Mouse (Mus musculus) liver, embryonic 14.5 days (tissue): ENCODE data around the gene Gm37240. TPM values are rescaled to one million over a fixed set of nuclear protein-coding genes. Genes with fewer than 3 reads are reported as not detected.
"Not testable (repeated sequence)": the region's sequence is repeated elsewhere in the genome, so short reads cannot be mapped to it uniquely, and the experiment has no call there.

Experiments used
- ATAC-seq: fragments of 200-750 bp; cut with Nextera tagmentation; 2 replicates; pipeline ENCODE4 v1.8.0; 2017; ENCODE audit warnings: moderate number of reproducible peaks, mild to moderate bottlenecking, moderate library complexity; ENCODE audit not compliant: insufficient read depth
- DNase-seq, 3 experiments: peaks; one replicate each; pipeline ENCODE4 v3.0.0-alpha.2; 2012 to 2013; ENCODE audit warnings: low read depth in 3 of 3, low spot score in 3 of 3
- H3K27ac ChIP-seq: fragments of 300-500 bp; sonication (generic); 2 replicates; pipeline ENCODE4 v1.5.1; 2014; ENCODE audit warnings: moderate library complexity, mild to moderate bottlenecking, control low read depth, inconsistent platforms
- H3K27me3 ChIP-seq: fragments of 300-500 bp; sonication (generic); 2 replicates; pipeline ENCODE4 v1.6.1; 2014; ENCODE audit warnings: mild to moderate bottlenecking, low read length, moderate library complexity; ENCODE audit not compliant: control insufficient read depth, insufficient read depth
- H3K36me3 ChIP-seq: fragments of 300-500 bp; sonication (generic); replicated peaks from 2 replicates; pipeline ENCODE4 v1.6.1; 2014; ENCODE audit warnings: low read depth; ENCODE audit not compliant: control insufficient read depth, insufficient read depth
- H3K4me1 ChIP-seq, 2 experiments: fragments of 200-500 bp in 1 of 2; fragments of 300-500 bp in 1 of 2; sonication (generic) in 1 of 2; replicated peaks; 2 replicates each; pipeline ENCODE4 v1.6.1; 2012 to 2014; ENCODE audit warnings: antibody characterized with exemption in 1 of 2, inconsistent platforms in 1 of 2, low read length in 1 of 2; ENCODE audit not compliant: control insufficient read depth in 2 of 2, insufficient read depth in 2 of 2
- H3K4me2 ChIP-seq: fragments of 300-500 bp; sonication (generic); 2 replicates; pipeline ENCODE4 v1.6.1; 2014; ENCODE audit warnings: low read depth, mild to moderate bottlenecking, control low read depth, moderate library complexity
- H3K4me3 ChIP-seq, 2 experiments: fragments of 200-500 bp in 1 of 2; fragments of 300-500 bp in 1 of 2; sonication (generic) in 1 of 2; 2 replicates each; pipeline ENCODE4 v1.5.1; 2012 to 2014; ENCODE audit warnings: low read depth in 2 of 2, low read length in 2 of 2, mild to moderate bottlenecking in 2 of 2, control low read depth in 1 of 2, inconsistent platforms in 1 of 2, moderate library complexity in 1 of 2; ENCODE audit not compliant: insufficient read depth in 1 of 2
- H3K9ac ChIP-seq: fragments of 300-500 bp; sonication (generic); replicated peaks from 2 replicates; pipeline ENCODE4 v1.6.1; 2014; ENCODE audit warnings: mild to moderate bottlenecking, control low read depth, moderate library complexity
- H3K9me3 ChIP-seq: fragments of 300-500 bp; sonication (generic); 2 replicates; pipeline ENCODE4 v1.6.1; 2016; ENCODE audit warnings: low read length, mixed read lengths; ENCODE audit not compliant: control insufficient read depth
- CTCF ChIP-seq: IDR thresholded peaks from 2 replicates; pipeline ENCODE4 v1.5.1; 2016; ENCODE audit warnings: antibody characterized with exemption, low read depth, control low read depth
- EP300 ChIP-seq: IDR thresholded peaks from 2 replicates; pipeline ENCODE4 v1.6.1; 2016; ENCODE audit warnings: antibody characterized with exemption, low read depth
- WGBS: fragments of 180-500 bp; shearing (Covaris S2); extraction: QIAGEN DNeasy Blood & Tissue Kit; methylation state at CpG from one replicate; pipeline ENCODE4 v1.1.7; 2014; ENCODE audit not compliant: insufficient replicate concordance; 5-methylcytosine and 5-hydroxymethylcytosine counted together
- polyA plus RNA-seq, 2 experiments: library from polyadenylated mRNA; depleted of rRNA in 1 of 2; stranded (reverse) in 1 of 2; unstranded in 1 of 2; fragments of >200 nt; fragmentation: Nextera tagmentation in 1 of 2; extraction: Ambion mirVana in 1 of 2; gene quantifications; 2 replicates each; pipeline versions ENCODE4 v1.2.1 to v1.2.3; 2012 to 2014

Gene Gm37240
- polyA plus RNA-seq, 2 experiments: 0.03 to 0.30 TPM

DNA sequence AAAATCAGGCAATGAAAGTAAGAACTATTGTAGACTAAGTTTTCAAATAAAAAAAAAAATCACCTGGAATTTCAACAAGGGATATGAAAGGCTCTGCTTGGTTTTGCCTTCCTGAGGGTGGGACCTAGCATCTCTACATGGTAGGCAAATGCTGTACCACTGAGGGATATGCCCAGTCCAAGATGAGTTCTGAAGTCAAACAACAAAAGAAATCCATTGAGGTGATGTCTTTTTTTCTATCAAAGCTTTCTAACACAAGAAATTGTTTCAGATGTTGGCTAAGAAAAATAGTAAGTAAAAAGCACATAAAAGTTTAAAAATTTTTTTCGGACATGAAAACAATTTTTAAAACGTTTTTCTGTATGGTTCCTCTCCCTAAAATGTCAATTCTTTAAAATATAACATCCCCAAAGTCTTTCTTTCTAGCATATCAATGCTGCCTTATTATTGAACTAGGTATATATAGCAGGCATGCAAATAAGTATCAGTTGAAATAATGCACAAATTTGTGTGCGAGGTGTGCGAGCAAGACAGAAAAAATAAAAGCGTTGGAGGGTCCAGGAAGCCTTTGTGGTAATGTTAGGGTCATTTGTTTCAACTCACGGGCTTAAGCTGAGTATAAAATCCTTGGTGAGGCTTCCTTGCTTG lies 314.0 kb downstream of the Gm37240 start:
- 0 out of 2 replicates have a peak, but pooled peaks have one; percentile 0 for TF ChIP-seq EP300
- no peak for TF ChIP-seq CTCF
- ATAC-seq: peak; percentile 9
- Histone ChIP-seq H3K9me3 (no peaks in the 10 kb centered on the region), H3K4me2 (peak overlapping the region; percentile 68), H3K27me3 (no peaks in the 10 kb centered on the region), H3K4me3 (peak overlapping the region; percentile 58 to 93), H3K36me3 (no peaks in the 10 kb centered on the region), H3K9ac (peak overlapping the region; percentile 61), H3K27ac (no peak overlapping the region), H3K4me1 (peaks cover 3 to 7% of the 10 kb centered on the region in 2 experiments; a peak in 3 of 4 replicates)
- no peak for DNase-seq
- WGBS: 19% methylated on average over 6 of the region's 6 CpGs

DNA sequence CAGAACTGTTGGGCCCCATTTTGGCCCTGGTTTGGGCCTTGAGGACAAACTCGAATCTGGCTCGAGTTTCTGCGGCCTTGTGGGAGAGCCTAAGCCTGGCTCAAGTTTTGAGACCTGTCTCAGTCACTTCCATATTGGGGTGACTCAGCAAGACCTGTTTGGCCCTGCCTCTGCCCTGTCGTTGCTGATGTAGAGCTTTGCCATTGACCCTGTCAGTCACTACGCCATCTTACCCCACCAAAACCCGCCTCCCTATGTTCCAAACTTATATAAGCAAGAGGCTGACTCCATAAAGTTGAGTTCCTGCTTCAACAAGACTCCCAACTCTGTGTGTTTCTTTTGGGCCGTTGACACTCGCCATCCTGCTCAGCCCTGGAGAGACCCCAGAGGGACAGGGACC lies 314.8 kb downstream of the Gm37240 start:
- not testable (repeated sequence) for H3K36me3 ChIP-seq, H3K27me3 ChIP-seq, H3K4me3 ChIP-seq, ATAC-seq, H3K4me1 ChIP-seq, H3K9ac ChIP-seq, H3K9me3 ChIP-seq, DNase-seq, H3K27ac ChIP-seq
- peak overlapping the region; percentile 68; the same call in 1 of the 2 replicates for H3K4me2 ChIP-seq
- 76% methylated on average over 8 of the region's 8 CpGs for WGBS

DNA sequence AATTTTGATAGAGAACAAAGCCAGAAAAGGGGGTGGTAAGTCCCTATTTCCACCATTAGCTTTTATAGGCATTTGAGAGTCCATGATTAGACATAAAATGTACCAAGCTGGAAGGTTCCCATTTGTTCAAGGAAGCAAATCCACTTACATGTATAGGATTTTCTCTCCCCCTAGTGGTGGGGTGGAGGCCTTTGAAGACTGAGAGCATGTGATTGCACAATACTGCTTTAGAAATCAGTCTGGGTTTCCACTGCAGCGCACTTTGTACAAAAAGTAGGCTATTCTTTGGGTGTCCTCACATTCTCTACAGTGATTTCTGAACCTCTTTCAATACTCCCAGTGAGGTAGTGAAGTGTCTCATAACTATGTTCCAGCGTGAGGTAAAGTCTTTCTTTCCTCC lies 316.0 kb downstream of the Gm37240 start:
- Histone ChIP-seq H3K9me3 (no peaks in the 10 kb centered on the region), H3K4me2 (no peak overlapping the region), H3K4me3 (no peak overlapping the region), H3K4me1 (peaks cover 3 to 7% of the 10 kb centered on the region in 2 experiments; a peak in 3 of 4 replicates), H3K36me3 (no peaks in the 10 kb centered on the region), H3K27me3 (no peaks in the 10 kb centered on the region), H3K27ac (no peak overlapping the region), H3K9ac (no peak overlapping the region)
- WGBS: 54% methylated on average over 2 of the region's 2 CpGs
- no peak for ATAC-seq
- peak; percentile 42 to 50 (median 45) for DNase-seq
- TF ChIP-seq EP300 (no peak), CTCF (peak; percentile 54)

DNA sequence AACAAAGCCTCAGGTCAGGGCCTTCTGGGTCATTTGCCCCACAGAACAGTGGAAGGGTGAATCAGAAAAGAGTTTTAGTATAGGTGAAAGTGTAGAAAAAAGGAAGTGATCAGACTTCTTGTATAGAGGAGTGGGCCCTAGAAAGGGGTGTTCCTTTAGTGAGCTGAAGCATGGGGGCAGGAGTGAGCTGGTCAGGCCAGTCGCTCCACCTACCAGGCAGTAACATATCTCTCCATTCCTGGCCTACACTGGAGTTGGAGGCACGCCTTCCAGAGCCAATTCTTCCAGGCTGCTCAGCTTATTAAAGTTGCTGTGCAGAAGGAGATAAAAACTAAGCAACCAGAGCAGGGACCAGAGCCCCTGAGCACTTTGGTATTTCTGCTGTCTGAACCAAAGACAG lies 322.7 kb downstream of the Gm37240 start:
- H3K4me3 ChIP-seq: no peak overlapping the region
- 19% methylated on average over 2 of the region's 2 CpGs for WGBS
- H3K4me2 ChIP-seq: no peak overlapping the region
- no peaks in the 10 kb centered on the region for H3K36me3 ChIP-seq
- TF ChIP-seq CTCF (no peak; the same call in 1 of the 2 replicates), EP300 (no peak)
- H3K9ac ChIP-seq: no peak overlapping the region
- no peaks in the 10 kb centered on the region for H3K9me3 ChIP-seq
- H3K4me1 ChIP-seq: no peaks in the 10 kb centered on the region
- no peak overlapping the region for H3K27ac ChIP-seq
- ATAC-seq (no peak), DNase-seq (no peak)
- H3K27me3 ChIP-seq: no peaks in the 10 kb centered on the region

DNA sequence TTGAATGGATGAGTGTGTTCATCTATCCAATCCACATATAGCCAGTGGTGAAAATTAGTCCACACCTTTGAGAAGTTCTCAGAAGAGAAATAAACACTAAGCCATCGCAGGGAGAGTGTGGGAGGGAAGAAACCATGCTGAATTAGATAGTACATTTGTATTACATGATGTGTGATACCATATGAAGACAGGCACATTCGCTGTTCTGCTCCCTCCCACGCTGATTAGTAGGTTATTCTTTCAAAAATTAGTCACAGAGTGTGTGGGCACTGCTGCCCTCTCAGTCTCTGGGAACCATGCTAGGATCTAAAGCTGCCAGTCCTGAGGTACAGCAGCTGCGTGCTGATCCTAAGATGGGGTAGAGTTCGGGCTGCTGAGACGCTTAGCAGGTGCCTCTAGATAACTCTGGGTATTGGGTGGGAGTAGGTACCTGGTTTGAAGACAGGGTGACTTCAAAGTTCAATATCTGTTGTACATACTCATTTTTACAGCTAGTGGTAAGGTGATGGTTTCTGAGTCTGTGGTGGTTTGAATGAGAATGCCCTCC lies 333.5 kb downstream of the Gm37240 start:
- no peak overlapping the region for H3K9ac ChIP-seq
- no peak for DNase-seq
- H3K27ac ChIP-seq: no peak overlapping the region
- H3K36me3 ChIP-seq: no peaks in the 10 kb centered on the region
- ATAC-seq: no peak
- no peaks in the 10 kb centered on the region for H3K9me3 ChIP-seq
- no peaks in the 10 kb centered on the region for H3K4me1 ChIP-seq
- 70% methylated on average over 6 of the region's 6 CpGs for WGBS
- TF ChIP-seq CTCF (no peak), EP300 (no peak)
- no peak overlapping the region for H3K4me2 ChIP-seq
- no peaks in the 10 kb centered on the region for H3K27me3 ChIP-seq
- no peak overlapping the region for H3K4me3 ChIP-seq
